Mouse (Mus musculus) limb, embryonic 13.5 days (tissue): ENCODE measurements around the gene Kcnip2. TPM values are rescaled to one million over a fixed set of nuclear protein-coding genes. Genes with fewer than 3 reads are reported as not detected.

ENCODE experiments used
- ATAC-seq: fragments of 200-750 bp; cut with Nextera tagmentation; 2 replicates; pipeline ENCODE4 v1.8.0; 2017; ENCODE audit warnings: low read depth, moderate number of reproducible peaks, moderate TSS enrichment; ENCODE audit not compliant: low FRiP score
- H3K27ac ChIP-seq: fragments of 300-500 bp; sonication (generic); 2 replicates; pipeline ENCODE4 v1.5.1; 2015; ENCODE audit warnings: inconsistent platforms, mild to moderate bottlenecking, moderate library complexity
- H3K27me3 ChIP-seq: fragments of 300-500 bp; sonication (generic); 2 replicates; pipeline ENCODE4 v1.6.1; 2015; ENCODE audit warnings: mild to moderate bottlenecking, inconsistent platforms
- H3K36me3 ChIP-seq: fragments of 300-500 bp; sonication (generic); 2 replicates; pipeline ENCODE4 v1.6.1; 2015; ENCODE audit warnings: inconsistent platforms, mild to moderate bottlenecking, moderate library complexity
- H3K4me1 ChIP-seq: fragments of 300-500 bp; sonication (generic); 2 replicates; pipeline ENCODE4 v1.6.1; 2015; ENCODE audit warnings: inconsistent platforms
- H3K4me2 ChIP-seq: fragments of 300-500 bp; sonication (generic); replicated peaks from 2 replicates; pipeline ENCODE4 v1.6.1; 2015; ENCODE audit warnings: inconsistent platforms, mild to moderate bottlenecking, moderate library complexity
- H3K4me3 ChIP-seq: fragments of 300-500 bp; sonication (generic); 2 replicates; pipeline ENCODE4 v1.5.1; 2015; ENCODE audit warnings: moderate library complexity, mild to moderate bottlenecking, inconsistent platforms
- H3K9ac ChIP-seq: fragments of 300-500 bp; sonication (generic); 2 replicates; pipeline ENCODE4 v1.6.1; 2015; ENCODE audit warnings: mild to moderate bottlenecking, inconsistent platforms
- H3K9me3 ChIP-seq: fragments of 300-500 bp; sonication (generic); 2 replicates; pipeline ENCODE4 v1.6.1; 2016; ENCODE audit warnings: inconsistent platforms
- WGBS: fragments of 180-500 bp; shearing (Covaris S2); methylation state at CpG from one replicate; pipeline ENCODE4 v1.1.7; 2015; 5-methylcytosine and 5-hydroxymethylcytosine counted together
- polyA plus RNA-seq: library from polyadenylated mRNA; unstranded; fragments of >200 nt; fragmentation: Nextera tagmentation; extraction: Ambion mirVana; gene quantifications from 2 replicates; pipeline ENCODE4 v1.2.1, GENCODE M21; 2015

The Kcnip2 gene
- polyA plus RNA-seq, 1 experiment from 2014 or later: 0.55 TPM

GRCm38 (mm10) chr19:45760810-45761209 lies 55.1 kb downstream of the Kcnip2 start:
- Histone ChIP-seq H3K4me2 (no peak overlapping the region), H3K36me3 (peaks cover 91% of the 10 kb centered on the region), H3K9me3 (no peaks in the 10 kb centered on the region), H3K9ac (no peak overlapping the region), H3K27me3 (no peaks in the 10 kb centered on the region), H3K27ac (no peak overlapping the region), H3K4me3 (no peak overlapping the region), H3K4me1 (no peaks in the 10 kb centered on the region)
- WGBS: 81% methylated on average over 3 of the region's 3 CpGs
- ATAC-seq: no peak

- ATAC-seq: no peak
- H3K4me2 ChIP-seq: no peak overlapping the region
- H3K36me3 ChIP-seq: peaks cover 92% of the 10 kb centered on the region
- H3K27me3 ChIP-seq: no peaks in the 10 kb centered on the region
- H3K4me1 ChIP-seq: no peaks in the 10 kb centered on the region
- no peak overlapping the region for H3K4me3 ChIP-seq
- H3K9me3 ChIP-seq: no peaks in the 10 kb centered on the region
- H3K27ac ChIP-seq: no peak overlapping the region
- H3K9ac ChIP-seq: no peak overlapping the region
- 88% methylated on average over 5 of the region's 5 CpGs for WGBS
Observed at GRCm38 (mm10) chr19:45758671-45759070, 57.2 kb downstream of the Kcnip2 start.

GRCm38 (mm10) chr19:45753551-45753950 lies 62.3 kb downstream of the Kcnip2 start:
- 95% methylated on average over 3 of the region's 3 CpGs for WGBS
- no peaks in the 10 kb centered on the region for H3K27me3 ChIP-seq
- no peak for ATAC-seq
- H3K27ac ChIP-seq: no peak overlapping the region
- no peaks in the 10 kb centered on the region for H3K9me3 ChIP-seq
- H3K9ac ChIP-seq: no peak overlapping the region
- H3K4me3 ChIP-seq: no peak overlapping the region
- no peak overlapping the region for H3K4me2 ChIP-seq
- H3K4me1 ChIP-seq: peaks cover 6% of the 10 kb centered on the region
- peaks cover 68% of the 10 kb centered on the region for H3K36me3 ChIP-seq

GRCm38 (mm10) chr19:45751881-45752280 lies 64.0 kb downstream of the Kcnip2 start:
- Histone ChIP-seq H3K9me3 (no peaks in the 10 kb centered on the region), H3K9ac (no peak overlapping the region), H3K4me2 (no peak overlapping the region), H3K4me3 (no peak overlapping the region), H3K27me3 (peaks cover 5% of the 10 kb centered on the region; the same call in 1 of the 2 replicates), H3K36me3 (peaks cover 51% of the 10 kb centered on the region), H3K4me1 (peaks cover 17% of the 10 kb centered on the region), H3K27ac (no peak overlapping the region)
- no peak for ATAC-seq
- WGBS: 89% methylated on average over 7 of the region's 7 CpGs

GRCm38 (mm10) chr19:45749243-45750043 lies 66.4 kb downstream of the Kcnip2 start, which contains the start of gene Npm3:
Npm3 (minus strand) TSS chr19:45749591.
- ATAC-seq: peak; percentile 85
- H3K36me3 ChIP-seq: peaks cover 28% of the 10 kb centered on the region
- WGBS: under 1% methylated on average over 59 of the region's 60 CpGs
- H3K27me3 ChIP-seq: peaks cover 29% of the 10 kb centered on the region
- H3K4me1 ChIP-seq: peaks cover 32% of the 10 kb centered on the region
- no peaks in the 10 kb centered on the region for H3K9me3 ChIP-seq
- H3K4me2 ChIP-seq: peak within 1 kb of the TSS; percentile 96
- no peak within 1 kb of the TSS; the same call in 1 of the 2 replicates for H3K27ac ChIP-seq
- H3K4me3 ChIP-seq: peak within 1 kb of the TSS; percentile 92
- peak within 1 kb of the TSS; percentile 91 for H3K9ac ChIP-seq

- no peak overlapping the region for H3K27ac ChIP-seq
- WGBS: 2% methylated on average over 33 of the region's 33 CpGs
- ATAC-seq: peak; percentile 25; the same call in 1 of the 2 replicates
Observed at GRCm38 (mm10) chr19:45748691-45749242, 67.1 kb downstream of the Kcnip2 start.

GRCm38 (mm10) chr19:45748206-45748605 lies 67.7 kb downstream of the Kcnip2 start:
- no peak for ATAC-seq

More at GRCm38 (mm10) chr19:45748691-45749242, 67.1 kb downstream of the Kcnip2 start:
- H3K9ac ChIP-seq: peak overlapping the region; percentile 91
- peaks cover 32% of the 10 kb centered on the region for H3K4me1 ChIP-seq
- peak overlapping the region; percentile 92 for H3K4me3 ChIP-seq
- peaks cover 21% of the 10 kb centered on the region for H3K36me3 ChIP-seq
- H3K27me3 ChIP-seq: peaks cover 35% of the 10 kb centered on the region
- H3K4me2 ChIP-seq: peak overlapping the region; percentile 96
- no peaks in the 10 kb centered on the region for H3K9me3 ChIP-seq

GRCm38 (mm10) chr19:45747028-45747867 lies 68.6 kb downstream of the Kcnip2 start:
- H3K4me1 ChIP-seq: peaks cover 41% of the 10 kb centered on the region
- H3K9me3 ChIP-seq: no peaks in the 10 kb centered on the region
- peaks cover 49% of the 10 kb centered on the region for H3K27me3 ChIP-seq
- no peak for ATAC-seq
- no peak overlapping the region for H3K9ac ChIP-seq
- no peak overlapping the region for H3K27ac ChIP-seq
- H3K36me3 ChIP-seq: peaks cover 7% of the 10 kb centered on the region
- H3K4me2 ChIP-seq: no peak overlapping the region
- H3K4me3 ChIP-seq: no peak overlapping the region
- 18% methylated on average over 11 of the region's 11 CpGs for WGBS

More at GRCm38 (mm10) chr19:45748206-45748605, 67.7 kb downstream of the Kcnip2 start:
- peaks cover 41% of the 10 kb centered on the region for H3K27me3 ChIP-seq
- peak overlapping the region; percentile 91 for H3K9ac ChIP-seq
- H3K36me3 ChIP-seq: peaks cover 15% of the 10 kb centered on the region
- no peak overlapping the region for H3K27ac ChIP-seq
- peaks cover 34% of the 10 kb centered on the region for H3K4me1 ChIP-seq
- no peaks in the 10 kb centered on the region for H3K9me3 ChIP-seq
- WGBS: 49% methylated on average over 9 of the region's 9 CpGs
- H3K4me3 ChIP-seq: peak overlapping the region; percentile 92
- H3K4me2 ChIP-seq: peak overlapping the region; percentile 96

- ATAC-seq: 0 out of 2 replicates have a peak, but pooled peaks have one; percentile 24
- Histone ChIP-seq H3K27ac (no peak overlapping the region), H3K36me3 (0 out of 2 replicates have a peak, but pooled peaks cover under 1% of the 10 kb centered on the region), H3K4me2 (no peak overlapping the region), H3K9me3 (no peaks in the 10 kb centered on the region), H3K27me3 (peaks cover 58% of the 10 kb centered on the region), H3K4me1 (peaks cover 50% of the 10 kb centered on the region), H3K4me3 (peak overlapping the region; percentile 5; the same call in 1 of the 2 replicates), H3K9ac (no peak overlapping the region)
- 10% methylated on average over 29 of the region's 29 CpGs for WGBS
Observed at GRCm38 (mm10) chr19:45746153-45747020, 69.5 kb downstream of the Kcnip2 start.

GRCm38 (mm10) chr19:45745344-45746152 lies 70.3 kb downstream of the Kcnip2 start:
- Histone ChIP-seq H3K27ac (no peak overlapping the region), H3K4me1 (peaks cover 58% of the 10 kb centered on the region), H3K4me2 (no peak overlapping the region), H3K36me3 (no peaks in the 10 kb centered on the region), H3K27me3 (peaks cover 65% of the 10 kb centered on the region), H3K9me3 (no peaks in the 10 kb centered on the region), H3K9ac (no peak overlapping the region), H3K4me3 (peak overlapping the region; percentile 5; the same call in 1 of the 2 replicates)
- WGBS: 3% methylated on average over 32 of the region's 32 CpGs
- no peak for ATAC-seq
